Mouse (Mus musculus) heart, embryonic 12.5 days (tissue): ENCODE results near the gene Mcidas. TPM values are rescaled to one million over a fixed set of nuclear protein-coding genes. Genes with fewer than 3 reads are reported as not detected.
A peak's percentile ranks its signal among the peaks of the same experiment; 100 is the strongest.

Experiments
- ATAC-seq: fragments of 200-750 bp; cut with Nextera tagmentation; 2 replicates; pipeline ENCODE4 v1.8.0; 2017; ENCODE audit warnings: moderate TSS enrichment, moderate library complexity; ENCODE audit not compliant: insufficient number of reproducible peaks, low FRiP score
- H3K27ac ChIP-seq: fragments of 300-500 bp; sonication (generic); 2 replicates; pipeline ENCODE4 v1.5.1; 2016; ENCODE audit warnings: mild to moderate bottlenecking, moderate library complexity; ENCODE audit not compliant: poor library complexity, severe bottlenecking
- H3K27me3 ChIP-seq: fragments of 300-500 bp; sonication (generic); replicated peaks from 2 replicates; pipeline ENCODE4 v1.6.1; 2016; ENCODE audit warnings: mild to moderate bottlenecking, moderate library complexity
- H3K36me3 ChIP-seq: fragments of 300-500 bp; sonication (generic); 2 replicates; pipeline ENCODE4 v1.6.1; 2016; ENCODE audit warnings: mild to moderate bottlenecking, moderate library complexity
- H3K4me1 ChIP-seq: fragments of 300-500 bp; sonication (generic); replicated peaks from 2 replicates; pipeline ENCODE4 v1.6.1; 2016; ENCODE audit warnings: mild to moderate bottlenecking
- H3K4me2 ChIP-seq: fragments of 300-500 bp; sonication (generic); 2 replicates; pipeline ENCODE4 v1.6.1; 2016; ENCODE audit warnings: mild to moderate bottlenecking, moderate library complexity
- H3K4me3 ChIP-seq: fragments of 300-500 bp; sonication (generic); 2 replicates; pipeline ENCODE4 v1.5.1; 2016; ENCODE audit warnings: mild to moderate bottlenecking
- H3K9ac ChIP-seq: fragments of 300-500 bp; sonication (generic); 2 replicates; pipeline ENCODE4 v1.6.1; 2016; ENCODE audit warnings: mild to moderate bottlenecking, moderate library complexity
- H3K9me3 ChIP-seq: fragments of 300-500 bp; sonication (generic); replicated peaks from 2 replicates; pipeline ENCODE4 v1.6.1; 2016; ENCODE audit warnings: mild to moderate bottlenecking, moderate library complexity
- WGBS: fragments of 180-500 bp; shearing (Covaris S2); methylation state at CpG from one replicate; pipeline ENCODE4 v1.1.7; 2016; 5-methylcytosine and 5-hydroxymethylcytosine counted together
- microRNA counts: library from miRNA; unstranded; fragments of <30 nt; microRNA quantifications from one replicate; lab custom pipeline; 2017
- microRNA-seq: library from miRNA; unstranded; fragments of <30 nt; microRNA quantifications from one replicate; pipeline ENCODE4, GENCODE M21; 2017
- polyA plus RNA-seq: library from polyadenylated mRNA; unstranded; fragments of >200 nt; fragmentation: Nextera tagmentation; extraction: Ambion mirVana; gene quantifications from 2 replicates; pipeline ENCODE4 v1.2.1, GENCODE M21; 2016

Mcidas gene
- polyA plus RNA-seq, 1 experiment from 2014 or later, result not detected

GRCm38 (mm10) chr13:113044876-113045275 lies 51.2 kb downstream of the Mcidas start:
- H3K36me3 ChIP-seq, result peaks cover 21% of the 10 kb centered on the region
- peak overlapping the region; percentile 79 for H3K4me2 ChIP-seq
- H3K4me1 ChIP-seq, result peaks cover 10% of the 10 kb centered on the region; the same call in 1 of the 2 replicates
- no peaks in the 10 kb centered on the region for H3K9me3 ChIP-seq
- peak overlapping the region; percentile 71 for H3K9ac ChIP-seq
- peak overlapping the region; percentile 56 for H3K4me3 ChIP-seq
- ATAC-seq, result no peak
- 61% methylated on average over 3 of the region's 3 CpGs for WGBS
- no peaks in the 10 kb centered on the region for H3K27me3 ChIP-seq
- no peak overlapping the region for H3K27ac ChIP-seq

GRCm38 (mm10) chr13:113045458-113046110 lies 51.9 kb downstream of the Mcidas start:
- H3K36me3 ChIP-seq, result peaks cover 21% of the 10 kb centered on the region
- H3K27ac ChIP-seq, result peak overlapping the region; percentile 25
- H3K4me3 ChIP-seq, result peak overlapping the region; percentile 56
- 13% methylated on average over 18 of the region's 18 CpGs for WGBS
- peak overlapping the region; percentile 79 for H3K4me2 ChIP-seq
- H3K27me3 ChIP-seq, result no peaks in the 10 kb centered on the region
- peak overlapping the region; percentile 71 for H3K9ac ChIP-seq
- peaks cover 10% of the 10 kb centered on the region; the same call in 1 of the 2 replicates for H3K4me1 ChIP-seq
- H3K9me3 ChIP-seq, result no peaks in the 10 kb centered on the region
- ATAC-seq, result no peak

GRCm38 (mm10) chr13:113046211-113046883 lies 52.7 kb downstream of the Mcidas start, which contains the start of gene Gpx8:
Gene Gpx8, minus strand, starts transcription at chr13:113046410.
- 7% methylated on average over 21 of the region's 21 CpGs for WGBS
- peaks cover 19% of the 10 kb centered on the region for H3K36me3 ChIP-seq
- peak; percentile 74; the same call in 1 of the 2 replicates for ATAC-seq
- H3K27ac ChIP-seq, result peak within 1 kb of the TSS; percentile 25
- peak within 1 kb of the TSS; percentile 79 for H3K4me2 ChIP-seq
- H3K9ac ChIP-seq, result peak within 1 kb of the TSS; percentile 71
- peak within 1 kb of the TSS; percentile 56 for H3K4me3 ChIP-seq
- no peaks in the 10 kb centered on the region for H3K27me3 ChIP-seq
- H3K4me1 ChIP-seq, result peaks cover 5% of the 10 kb centered on the region; the same call in 1 of the 2 replicates
- no peaks in the 10 kb centered on the region for H3K9me3 ChIP-seq

- peaks cover 4% of the 10 kb centered on the region; the same call in 1 of the 2 replicates for H3K4me1 ChIP-seq
- H3K4me2 ChIP-seq, result no peak overlapping the region
- H3K27ac ChIP-seq, result no peak overlapping the region
- no peaks in the 10 kb centered on the region for H3K9me3 ChIP-seq
- peaks cover 12% of the 10 kb centered on the region for H3K36me3 ChIP-seq
- H3K9ac ChIP-seq, result no peak overlapping the region
- H3K27me3 ChIP-seq, result no peaks in the 10 kb centered on the region
- ATAC-seq, result no peak
- H3K4me3 ChIP-seq, result no peak overlapping the region
These were observed 53.4 kb downstream of the Mcidas start for GRCm38 (mm10) chr13:113047018-113047417.

GRCm38 (mm10) chr13:113047647-113048046 lies 54.0 kb downstream of the Mcidas start:
- Histone ChIP-seq H3K27me3 (no peaks in the 10 kb centered on the region), H3K27ac (no peak overlapping the region), H3K4me1 (peaks cover 4% of the 10 kb centered on the region; the same call in 1 of the 2 replicates), H3K9me3 (no peaks in the 10 kb centered on the region), H3K4me3 (no peak overlapping the region), H3K36me3 (peaks cover 7% of the 10 kb centered on the region), H3K9ac (no peak overlapping the region), H3K4me2 (no peak overlapping the region)
- 69% methylated on average over 3 of the region's 3 CpGs for WGBS
- no peak for ATAC-seq

MicroRNAs encoded within 50 kb of the gene (microRNA counts, 519-probe panel; counts per million panel counts)
- microRNA mmu-miR-449a (lab: Ali Mortazavi, UCI) (not detected), microRNA mmu-miR-449b (lab: Ali Mortazavi, UCI) (not detected), microRNA mmu-miR-449c (lab: Ali Mortazavi, UCI) (not detected)

Small RNA genes within 50 kb of the gene (microRNA-seq; reads per million reads assigned to microRNA genes)
- gene Mir449a, result 19.1 reads per million, percentile 33 among the genes with 10 or more reads in this experiment
- gene Mir449b, result not detected
- gene Mir449c, result not detected

Other genes with a start within 250 kb of the Mcidas start
- 46.9 and 49.0 TPM in 2 replicates for gene Plpp1, start 193.1 kb upstream of the Mcidas start, polyA plus RNA-seq
- gene Mtrex, start 66.4 kb upstream of the Mcidas start, polyA plus RNA-seq, result 58.3 and 60.6 TPM in 2 replicates
- gene Dhx29, start 66.4 kb upstream of the Mcidas start, polyA plus RNA-seq, result 18.0 and 19.7 TPM in 2 replicates
- 0.14 TPM in 1 of 2 replicates, not detected in the other for gene Ccno, start 6.0 kb upstream of the Mcidas start, polyA plus RNA-seq
- gene Cdc20b, start 41.3 kb downstream of the Mcidas start, polyA plus RNA-seq, result not detected in 2 replicates
- 142 and 148 TPM in 2 replicates for gene Gpx8, start 52.6 kb downstream of the Mcidas start, polyA plus RNA-seq
- not detected in 2 replicates for gene Gzma, start 107.1 kb downstream of the Mcidas start, polyA plus RNA-seq
- gene Esm1, start 215.8 kb downstream of the Mcidas start, polyA plus RNA-seq, result 1.0 and 1.5 TPM in 2 replicates
- gene Gzmk, start 232.1 kb downstream of the Mcidas start, polyA plus RNA-seq, result not detected in 2 replicates